Mouse (Mus musculus) brain, embryonic 14.5 days (tissue): ENCODE results near the gene Taf8.

ENCODE experiments used
- CTCF ChIP-seq: fragments of 200-500 bp; IDR thresholded peaks from 2 replicates; pipeline ENCODE4 v1.5.1; 2012; ENCODE audit warnings: inconsistent platforms, mild to moderate bottlenecking, moderate library complexity, borderline replicate concordance; ENCODE audit not compliant: insufficient read depth, insufficient read length; ENCODE audit errors: extremely low read depth
- POLR2A ChIP-seq: fragments of 200-500 bp; IDR thresholded peaks from 2 replicates; pipeline ENCODE4 v1.6.1; 2012; ENCODE audit warnings: mild to moderate bottlenecking, inconsistent platforms, borderline replicate concordance; ENCODE audit not compliant: poor library complexity, insufficient read depth, insufficient read length, severe bottlenecking; ENCODE audit errors: extremely low read depth

DNA sequence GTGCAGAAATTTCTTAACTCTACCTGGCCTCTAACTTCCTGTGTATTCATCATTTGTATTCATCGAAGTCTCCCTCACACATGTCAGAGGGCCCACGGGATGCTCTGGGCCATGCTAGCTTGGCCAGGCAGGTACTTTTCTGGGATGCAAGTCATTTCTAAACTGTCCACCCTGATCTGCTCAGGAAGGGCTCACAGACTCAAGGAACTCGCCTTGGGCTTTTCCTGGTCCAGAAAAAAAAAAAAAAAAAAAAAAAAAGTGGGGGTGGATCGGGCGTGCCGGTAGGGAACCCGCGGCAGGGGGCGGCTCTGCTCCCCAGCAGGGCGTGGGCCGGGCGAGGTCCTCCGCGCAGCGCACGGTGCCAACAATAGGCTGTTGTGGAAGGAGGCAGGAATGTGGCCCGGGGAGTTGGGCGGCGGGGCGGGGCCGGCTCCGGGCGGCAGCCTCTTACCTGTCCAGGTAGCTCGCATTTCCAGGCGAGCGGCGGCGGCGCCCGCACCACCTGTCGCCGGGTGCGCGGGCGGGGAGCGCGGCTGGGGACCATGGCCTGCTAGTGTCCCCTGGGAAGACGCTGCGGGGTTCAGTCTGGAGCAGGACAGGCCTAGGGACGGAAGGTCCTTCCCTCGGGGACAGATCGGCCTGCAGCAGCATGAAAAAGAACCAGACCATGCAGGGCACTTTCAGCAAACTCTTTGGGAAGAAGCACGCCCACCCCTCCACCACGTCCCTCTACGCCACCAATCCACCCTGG, 65.8 kb downstream of the Taf8 start, which contains the start of gene AI661453:
- TF ChIP-seq CTCF, result no peak
- no peak for TF ChIP-seq POLR2A
